ENCODE assay signal across 18 mouse cellular contexts in the genomic region with DNA sequence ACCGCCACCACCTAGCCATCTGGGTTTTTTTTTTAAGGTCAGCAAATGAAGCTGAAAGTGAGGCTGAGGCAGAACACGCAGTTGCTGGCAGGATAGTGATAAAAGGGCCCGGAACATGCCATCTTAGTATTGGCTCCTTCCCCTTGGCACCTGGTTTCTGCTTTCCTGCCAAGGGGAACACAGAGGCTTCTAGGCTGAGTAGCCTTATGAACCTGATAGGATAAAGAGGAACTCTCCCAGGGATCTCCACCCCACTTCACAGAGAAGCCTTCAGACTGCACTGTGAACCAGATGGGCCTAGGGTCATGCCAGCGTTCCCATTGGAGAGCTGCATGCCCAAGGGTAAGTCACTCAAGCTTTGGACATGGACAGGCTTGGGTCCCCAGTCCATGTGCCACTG. TPM values are rescaled to one million over a fixed set of nuclear protein-coding genes. Genes with fewer than 3 reads are reported as not detected.
DNase-seq lines count a peak whose midpoint lies in the region; ATAC-seq lines count a peak whose summit lies in the region.
"Had no signal": no experiment of that assay in that cellular context is flagged by ENCODE, and none has a peak within 500 bp of the region (broad histone marks: within the 10 kb centered on the region; RNA-seq: fewer than 3 reads in every experiment).

No protein-coding gene starts in this region.

- DNase-seq in cerebellum, postnatal 4 days (ENCODE audit: low spot score in 2 of 2) = no peak
- DNase-seq in cerebellum, adult 11-12 months = peak; percentile 82
- DNase-seq in cerebellum, adult 9-10 months = peak; percentile 81
- peak; percentile 70 to 73 for DNase-seq in cerebellum, postnatal 25 days
- no peak for DNase-seq in heart, adult 9 months (ENCODE audit: low spot score in 2 of 2)
- DNase-seq in frontal cortex, postnatal 10 days (ENCODE audit: low spot score in 2 of 2) = no peak
- DNase-seq in gastrocnemius, adult 18-20 months (ENCODE audit: low spot score) = no peak
- DNase-seq: adrenal gland, adult 8-10 months; gastrocnemius, postnatal 10 days; heart, postnatal 36 days; kidney, adult 11 months; kidney, adult 9 months; kidney, postnatal 10 days had no signal

- peak; percentile 67; the same call in 1 of the 2 replicates for ATAC-seq in cerebellum, adult (ENCODE audit: insufficient number of reproducible peaks, low FRiP score, low TSS enrichment)
- ATAC-seq: activated CD4-positive, CD25-positive, alpha-beta regulatory T cell, adult 4 months; forebrain, embryonic 14.5 days; Patski had no signal

RNA-seq across cellular contexts. Expression of gene Zcchc14, which starts 28.2 kb away (rescaled TPM):
- 10 to 100 TPM; 15.6 to 17.1 TPM for total RNA-seq in gastrocnemius, adult 18-20 months (2021)
- total RNA-seq: CH12.LX had no signal

RNA-seq across cellular contexts. Expression of gene Jph3, which starts 48.5 kb away (rescaled TPM):
- under 1 TPM in 1 of 2 experiments, not detected in 1; 0.07 TPM for total RNA-seq in gastrocnemius, adult 18-20 months (2021)

Comparison
In these comparisons a context has a peak if more than half of its experiments do, and no peak if none do; other contexts are left out.
1. DNase-seq: peak in cerebellum, adult 11-12 months (single experiment), cerebellum, adult 9-10 months (single experiment) and cerebellum, postnatal 25 days (2 of 2); none in cerebellum, postnatal 4 days (0 of 2), heart, adult 9 months (0 of 2), frontal cortex, postnatal 10 days (0 of 2) and gastrocnemius, adult 18-20 months (single experiment).